Mouse (Mus musculus): Measurements from ENCODE around the gene Gm8165.
"Not testable (repeated sequence)": the region's sequence is repeated elsewhere in the genome, so short reads cannot be mapped to it uniquely, and the experiment has no call there.

Gm8165 gene

DNA sequence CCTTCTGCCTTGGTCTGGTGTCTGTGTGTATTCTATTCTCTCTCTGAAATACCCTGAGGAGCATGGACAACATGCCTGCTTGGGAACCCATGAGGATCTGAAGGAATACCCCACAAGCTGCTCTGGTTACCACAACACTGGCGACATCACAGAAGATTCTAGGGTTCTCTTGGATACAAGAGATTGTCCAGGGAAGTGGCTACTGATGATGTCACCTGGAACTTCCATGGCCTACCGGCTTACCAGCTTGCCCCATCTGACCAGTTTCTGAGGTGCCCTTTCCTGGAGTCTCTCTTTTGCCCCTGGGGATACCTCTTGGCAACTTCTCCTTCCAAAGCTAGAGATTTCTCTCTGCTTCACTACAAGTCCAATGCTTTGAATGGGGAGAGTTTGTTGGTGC lies at the start of gene Gm8165:
Gene Gm8165, minus strand, starts transcription at position 101 of the 400 bp plus-strand sequence.
- not testable (repeated sequence) for DNase-seq

DNA sequence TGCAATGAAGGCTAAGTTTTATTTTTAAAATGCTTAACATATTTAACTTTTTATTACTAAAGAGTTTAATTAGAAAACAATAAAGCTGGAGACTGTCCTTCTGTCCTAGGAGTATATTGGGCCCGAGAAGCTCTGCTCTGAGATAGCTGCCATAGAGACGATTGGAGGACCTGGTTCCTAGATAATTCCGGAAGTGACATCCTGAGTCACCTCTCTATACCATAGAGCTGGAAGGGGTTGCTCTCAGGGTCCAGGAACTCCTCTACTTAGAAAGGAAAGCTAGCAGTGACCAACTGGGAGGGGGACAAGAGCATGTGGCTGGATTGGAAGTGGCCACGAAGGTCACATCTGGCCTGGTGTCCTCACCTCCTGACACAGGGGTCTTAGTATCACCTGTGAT lies 20.6 kb upstream of the Gm8165 start, which contains the start of gene Gm7324:
Gene Gm7324, plus strand, starts transcription at position 208 of the 400 bp plus-strand sequence.
- DNase-seq, result not testable (repeated sequence)

Data from cerebellum, adult 9-11 months (tissue).